Mouse (Mus musculus): ENCODE measurements around the gene Mbnl3. TPM values are rescaled to one million over a fixed set of nuclear protein-coding genes. Genes with fewer than 3 reads are reported as not detected.

Mbnl3 gene
- polyA plus RNA-seq, 1 experiment from 2014 or later, result 12.9 TPM

Small RNA genes lying within 50 kb of the gene (microRNA-seq; reads per million reads assigned to microRNA genes)
- gene Gm23417, result not detected

Other genes starting within 250 kb of the Mbnl3 start
- 19.5 and 21.6 TPM in 2 replicates for gene Rap2c, start 188.5 kb downstream of the Mbnl3 start, polyA plus RNA-seq (2014; fragmentation: Nextera tagmentation; extraction: Ambion mirVana)

Data from kidney, embryonic 14.5 days (tissue).